Mouse (Mus musculus): ENCODE measurements around the gene Pde9a. TPM values are rescaled to one million over a fixed set of nuclear protein-coding genes. Genes with fewer than 3 reads are reported as not detected.
A peak's percentile ranks its signal among the peaks of the same experiment; 100 is the strongest.

Gene Pde9a
- polyA plus RNA-seq, 1 experiment from 2014 or later, result 30.3 TPM

DNA sequence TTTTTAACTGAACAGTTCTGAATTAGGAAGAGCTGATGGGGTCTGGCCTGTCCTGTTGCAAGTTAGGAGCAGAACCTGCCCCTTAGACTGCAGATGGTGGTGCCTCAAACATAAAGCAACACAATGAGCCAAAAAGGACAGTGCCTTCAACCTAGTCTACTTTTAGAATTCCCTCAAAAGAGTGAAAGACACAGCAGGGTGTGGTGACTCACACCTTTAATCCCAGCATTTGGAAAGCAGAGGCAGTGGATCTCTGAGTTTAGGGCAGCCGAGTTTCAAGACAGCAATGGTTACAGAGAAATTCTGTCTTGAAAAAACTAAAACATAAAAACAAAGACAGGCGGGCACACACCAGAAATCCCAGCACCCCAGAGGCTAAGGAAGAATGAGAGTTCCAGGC lies 117.9 kb downstream of the Pde9a start:
- 74% methylated on average over 2 of the region's 2 CpGs for WGBS
- no peak overlapping the region for H3K4me2 ChIP-seq (replicated peaks)
- ATAC-seq (ENCODE audit: low FRiP score, low read depth), result no peak
- H3K4me3 ChIP-seq, result no peak overlapping the region
- H3K9me3 ChIP-seq, result no peaks in the 10 kb centered on the region
- no peak overlapping the region for H3K9ac ChIP-seq (replicated peaks)
- H3K27me3 ChIP-seq, result no peaks in the 10 kb centered on the region
- peaks cover 92% of the 10 kb centered on the region for H3K36me3 ChIP-seq
- no peak overlapping the region for H3K27ac ChIP-seq (replicated peaks)
- peaks cover 10% of the 10 kb centered on the region for H3K4me1 ChIP-seq

GRCm38 (mm10) chr17:31505013-31505412 lies 119.0 kb downstream of the Pde9a start:
- H3K9ac ChIP-seq (replicated peaks), result no peak overlapping the region
- no peaks in the 10 kb centered on the region for H3K27me3 ChIP-seq
- H3K27ac ChIP-seq (replicated peaks), result no peak overlapping the region
- H3K4me2 ChIP-seq (replicated peaks), result no peak overlapping the region
- no peak for ATAC-seq (ENCODE audit: low FRiP score, low read depth)
- no peak overlapping the region for H3K4me3 ChIP-seq
- no peaks in the 10 kb centered on the region for H3K9me3 ChIP-seq
- H3K4me1 ChIP-seq, result peaks cover 10% of the 10 kb centered on the region
- H3K36me3 ChIP-seq, result peaks cover 94% of the 10 kb centered on the region
- 57% methylated on average over 5 of the region's 5 CpGs for WGBS

GRCm38 (mm10) chr17:31506282-31506681 lies 120.3 kb downstream of the Pde9a start:
- peaks cover 87% of the 10 kb centered on the region for H3K36me3 ChIP-seq

DNA sequence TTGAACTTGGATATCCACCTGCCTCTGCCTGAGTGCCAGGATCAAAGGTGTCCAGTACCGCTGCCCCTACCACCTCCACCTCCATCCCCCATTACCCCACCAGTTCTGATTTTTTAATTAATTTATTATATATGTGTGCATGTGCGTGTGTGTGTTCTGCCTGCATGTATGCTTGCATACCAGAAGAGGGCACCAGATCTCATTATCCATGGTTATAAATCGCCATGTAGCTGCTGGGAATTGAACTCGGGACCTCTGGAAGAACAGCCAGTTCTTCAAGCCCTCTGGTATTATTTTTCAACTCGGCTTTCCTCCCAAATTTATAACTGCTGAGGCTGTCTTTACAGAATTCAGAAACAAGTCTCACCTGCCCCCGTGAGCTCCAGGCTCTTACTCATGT lies 124.9 kb downstream of the Pde9a start:
- H3K9ac ChIP-seq (replicated peaks), result no peak overlapping the region
- no peaks in the 10 kb centered on the region for H3K27me3 ChIP-seq
- H3K27ac ChIP-seq (replicated peaks), result no peak overlapping the region
- H3K4me1 ChIP-seq, result peaks cover 14% of the 10 kb centered on the region
- H3K4me2 ChIP-seq (replicated peaks), result peak overlapping the region; percentile 69
- ATAC-seq (ENCODE audit: low FRiP score, low read depth), result no peak
- no peaks in the 10 kb centered on the region for H3K9me3 ChIP-seq
- H3K4me3 ChIP-seq, result peak overlapping the region; percentile 71; the same call in 1 of the 2 replicates
- 93% methylated on average over 6 of the region's 6 CpGs for WGBS
- peaks cover 42% of the 10 kb centered on the region for H3K36me3 ChIP-seq

More at GRCm38 (mm10) chr17:31506282-31506681, 120.3 kb downstream of the Pde9a start:
- no peak overlapping the region for H3K4me3 ChIP-seq
- no peak overlapping the region for H3K4me2 ChIP-seq (replicated peaks)
- 88% methylated on average over 7 of the region's 7 CpGs for WGBS
- no peaks in the 10 kb centered on the region for H3K9me3 ChIP-seq
- H3K4me1 ChIP-seq, result peaks cover 13% of the 10 kb centered on the region
- no peaks in the 10 kb centered on the region for H3K27me3 ChIP-seq
- no peak overlapping the region for H3K27ac ChIP-seq (replicated peaks)
- H3K9ac ChIP-seq (replicated peaks), result no peak overlapping the region
- no peak for ATAC-seq (ENCODE audit: low FRiP score, low read depth)

DNA sequence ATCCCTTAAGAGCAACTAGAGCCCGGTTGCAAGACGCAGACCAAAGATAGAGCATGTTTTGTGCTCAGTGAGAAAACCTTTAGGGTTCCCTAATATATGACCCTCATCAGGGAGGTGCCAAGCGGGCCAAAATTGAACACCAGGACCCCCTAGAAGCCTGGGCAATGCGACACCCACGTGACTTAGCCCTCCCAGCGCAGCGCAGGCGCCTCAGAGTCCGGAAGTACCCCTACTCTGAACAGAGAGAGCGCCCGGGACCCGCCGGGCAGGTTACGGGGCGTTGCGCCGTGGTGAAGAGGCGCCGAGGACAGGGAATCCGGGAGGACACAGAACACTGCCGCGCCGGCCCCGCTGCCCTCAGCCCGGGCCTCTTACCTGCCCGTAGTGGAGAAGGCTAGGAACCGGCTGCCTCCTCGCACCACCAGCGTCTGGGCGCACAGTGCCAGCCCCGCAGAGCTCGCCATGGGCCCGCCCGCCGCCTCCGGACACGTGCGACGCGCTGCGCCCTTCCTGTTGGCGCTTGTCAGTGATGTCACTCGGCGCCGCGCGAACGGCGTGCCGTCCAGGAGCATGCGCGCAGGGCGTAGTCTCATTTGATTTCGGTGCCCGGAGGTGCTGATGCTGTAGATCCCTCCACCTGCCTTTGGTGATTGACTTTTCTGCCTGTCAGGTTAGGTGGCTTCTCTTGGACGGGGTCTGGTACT lies 125.9 kb downstream of the Pde9a start:
- under 1% methylated on average over 56 of the region's 56 CpGs for WGBS

GRCm38 (mm10) chr17:31512593-31512992 lies 126.6 kb downstream of the Pde9a start:
- 20% methylated on average over 6 of the region's 6 CpGs for WGBS
- Histone ChIP-seq H3K27ac (replicated peaks) (peak overlapping the region; percentile 63), H3K4me3 (peak overlapping the region; percentile 71), H3K27me3 (no peaks in the 10 kb centered on the region), H3K36me3 (peaks cover 28% of the 10 kb centered on the region), H3K9me3 (no peaks in the 10 kb centered on the region), H3K4me2 (replicated peaks) (peak overlapping the region; percentile 69), H3K4me1 (peaks cover 14% of the 10 kb centered on the region), H3K9ac (replicated peaks) (peak overlapping the region; percentile 65)
- peak; percentile 47 for ATAC-seq (ENCODE audit: low FRiP score, low read depth)

More for the DNA sequence above, 125.9 kb downstream of the Pde9a start:
- peak; percentile 98 for ATAC-seq (ENCODE audit: low FRiP score, low read depth)
- Histone ChIP-seq H3K9me3 (no peaks in the 10 kb centered on the region), H3K4me3 (peak overlapping the region; percentile 71), H3K36me3 (peaks cover 34% of the 10 kb centered on the region), H3K4me1 (peaks cover 14% of the 10 kb centered on the region), H3K27ac (replicated peaks) (peak overlapping the region; percentile 63), H3K4me2 (replicated peaks) (peak overlapping the region; percentile 69), H3K27me3 (no peaks in the 10 kb centered on the region), H3K9ac (replicated peaks) (peak overlapping the region; percentile 65)

DNA sequence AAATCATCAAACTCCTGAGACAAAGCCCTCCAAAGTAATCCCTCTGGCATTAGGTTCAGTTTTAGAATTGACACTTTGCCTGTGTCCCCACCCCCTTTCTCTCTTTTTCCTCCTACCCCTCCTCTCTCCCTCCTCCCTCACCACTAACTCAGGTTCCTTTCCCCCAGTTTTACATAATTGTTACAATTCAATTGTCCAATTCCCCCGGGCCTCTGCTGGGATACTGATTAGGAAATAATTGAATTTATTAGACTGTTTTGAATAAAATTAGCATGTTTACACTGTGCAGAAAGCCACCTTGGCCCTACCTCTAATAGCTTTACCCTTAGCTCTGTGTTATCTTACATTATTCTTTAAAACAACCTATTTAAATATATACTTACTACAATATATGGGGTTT lies 128.7 kb downstream of the Pde9a start:
- WGBS, result 67% methylated on average over 1 of the region's 1 CpGs
- Histone ChIP-seq H3K9me3 (no peaks in the 10 kb centered on the region), H3K27me3 (no peaks in the 10 kb centered on the region), H3K36me3 (peaks cover 9% of the 10 kb centered on the region), H3K27ac (replicated peaks) (no peak overlapping the region), H3K4me3 (no peak overlapping the region), H3K9ac (replicated peaks) (no peak overlapping the region), H3K4me1 (peaks cover 17% of the 10 kb centered on the region), H3K4me2 (replicated peaks) (no peak overlapping the region)
- no peak for ATAC-seq (ENCODE audit: low FRiP score, low read depth)

GRCm38 (mm10) chr17:31519344-31519945 lies 133.4 kb downstream of the Pde9a start:
- Histone ChIP-seq H3K9ac (replicated peaks) (no peak overlapping the region), H3K9me3 (no peaks in the 10 kb centered on the region)
- 4% methylated on average over 7 of the region's 7 CpGs for WGBS

DNA sequence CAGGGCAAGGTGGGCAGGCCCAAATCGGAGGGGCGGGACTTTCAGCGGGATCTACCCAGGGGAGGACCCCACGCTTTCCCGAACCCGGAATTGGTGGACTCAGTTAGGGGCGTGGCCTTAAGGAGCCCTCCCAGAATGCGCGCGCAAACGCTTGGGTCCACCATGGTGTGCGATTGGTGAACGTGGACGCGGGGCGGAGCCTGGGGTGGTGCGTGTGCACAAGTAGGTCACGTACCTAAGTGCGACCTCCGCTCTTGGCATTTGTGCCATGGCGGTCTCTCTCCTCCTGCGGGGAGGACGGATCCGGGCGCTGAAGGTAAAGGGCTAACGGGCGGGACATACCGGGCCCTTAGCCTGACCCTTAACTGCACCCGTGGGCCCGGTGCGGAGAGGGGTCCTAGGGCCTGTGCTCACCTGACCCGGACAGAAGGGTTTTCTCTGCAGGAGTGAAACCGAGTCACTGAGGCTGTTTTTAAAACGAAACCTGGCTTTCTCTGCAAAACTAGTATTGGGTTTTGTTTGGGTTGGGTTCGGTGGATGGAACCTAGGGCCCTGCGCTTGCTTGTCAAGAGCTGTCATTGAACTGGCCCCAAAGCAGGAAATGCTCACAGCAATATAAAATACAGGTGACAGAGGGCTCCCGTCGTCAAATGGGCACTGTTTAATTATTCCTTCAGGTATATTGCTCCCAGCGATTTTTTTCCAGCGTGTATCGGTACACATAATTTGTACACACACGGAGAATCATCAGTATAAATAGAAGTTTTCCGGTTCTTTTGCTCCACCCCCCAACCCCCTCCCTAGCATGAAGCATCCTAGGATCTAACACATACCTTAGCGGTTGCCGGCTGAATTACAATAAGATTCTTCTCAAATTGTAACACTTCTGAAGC lies 134.2 kb downstream of the Pde9a start, which contains the start of the genes Wdr4 and Ndufv3:
Wdr4 (minus strand) TSS at position 35 of the 893 bp plus-strand sequence.
Ndufv3 (plus strand) TSS at position 170 of the 893 bp plus-strand sequence.
- H3K27me3 ChIP-seq, result no peaks in the 10 kb centered on the region
- H3K9me3 ChIP-seq, result no peaks in the 10 kb centered on the region
- H3K4me3 ChIP-seq, result peak within 1 kb of the TSS; percentile 81
- H3K9ac ChIP-seq (replicated peaks), result peak within 1 kb of the TSS; percentile 72
- peaks cover 17% of the 10 kb centered on the region for H3K4me1 ChIP-seq
- H3K36me3 ChIP-seq, result peaks cover 13% of the 10 kb centered on the region
- WGBS, result under 1% methylated on average over 45 of the region's 45 CpGs
- peak within 1 kb of the TSS; percentile 42; the same call in 1 of the 2 replicates for H3K27ac ChIP-seq (replicated peaks)
- peak within 1 kb of the TSS; percentile 84 for H3K4me2 ChIP-seq (replicated peaks)
- peak; percentile 98 for ATAC-seq (ENCODE audit: low FRiP score, low read depth)

More at GRCm38 (mm10) chr17:31519344-31519945, 133.4 kb downstream of the Pde9a start:
- H3K27ac ChIP-seq (replicated peaks), result 0 out of 2 replicates have a peak overlapping the region, but pooled peaks have one; percentile 42
- peaks cover 13% of the 10 kb centered on the region for H3K36me3 ChIP-seq
- peak overlapping the region; percentile 81 for H3K4me3 ChIP-seq
- peak; percentile 64 for ATAC-seq (ENCODE audit: low FRiP score, low read depth)
- H3K4me2 ChIP-seq (replicated peaks), result peak overlapping the region; percentile 84
- H3K4me1 ChIP-seq, result peaks cover 17% of the 10 kb centered on the region
- H3K27me3 ChIP-seq, result no peaks in the 10 kb centered on the region

DNA sequence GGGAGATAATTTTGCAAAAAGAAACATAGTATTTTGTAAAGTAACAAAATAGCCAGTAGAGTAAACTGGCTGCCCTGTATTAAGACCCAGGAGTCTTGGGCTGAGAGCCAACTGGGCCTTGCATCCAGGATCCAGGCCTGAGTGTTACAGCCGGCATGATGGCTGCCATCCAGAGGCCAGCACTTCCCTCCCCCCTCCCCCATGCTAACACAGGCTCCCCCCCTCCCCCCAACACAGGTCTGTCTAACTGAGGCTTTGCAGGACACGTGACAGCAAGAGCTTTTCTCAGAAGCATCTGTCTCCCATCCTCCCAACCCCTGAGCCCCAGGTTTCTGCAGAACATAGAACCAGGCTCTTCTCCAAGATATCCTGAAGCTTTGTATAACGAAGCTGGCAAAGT lies 134.9 kb downstream of the Pde9a start:
- ATAC-seq (ENCODE audit: low FRiP score, low read depth), result no peak
- WGBS, result 22% methylated on average over 3 of the region's 3 CpGs
- Histone ChIP-seq H3K4me2 (replicated peaks) (peak overlapping the region; percentile 84), H3K27ac (replicated peaks) (no peak overlapping the region), H3K9me3 (no peaks in the 10 kb centered on the region), H3K9ac (replicated peaks) (peak overlapping the region; percentile 72), H3K4me3 (peak overlapping the region; percentile 81), H3K36me3 (peaks cover 13% of the 10 kb centered on the region), H3K4me1 (peaks cover 17% of the 10 kb centered on the region), H3K27me3 (no peaks in the 10 kb centered on the region)

GRCm38 (mm10) chr17:31521948-31522347 lies 135.9 kb downstream of the Pde9a start:
- WGBS, result 88% methylated on average over 6 of the region's 6 CpGs
- Histone ChIP-seq H3K4me3 (no peak overlapping the region), H3K9ac (replicated peaks) (no peak overlapping the region), H3K4me2 (replicated peaks) (no peak overlapping the region), H3K36me3 (peaks cover 17% of the 10 kb centered on the region), H3K4me1 (peaks cover 17% of the 10 kb centered on the region), H3K27me3 (no peaks in the 10 kb centered on the region), H3K9me3 (no peaks in the 10 kb centered on the region), H3K27ac (replicated peaks) (no peak overlapping the region)
- no peak for ATAC-seq (ENCODE audit: low FRiP score, low read depth)
